Mouse (Mus musculus) telencephalon, adult 2 months (tissue): ENCODE data around the gene Abcc3.
A peak's percentile ranks its signal among the peaks of the same experiment; 100 is the strongest.

Experiments used
- DNase-seq: peaks from one replicate; pipeline ENCODE4 v3.0.0-alpha.2; 2011; ENCODE audit warnings: low read depth, low spot score

Abcc3 gene

GRCm38 (mm10) chr11:94327693-94328643, 64.8 kb downstream of the Abcc3 start, which contains the start of gene Ankrd40:
Gene Ankrd40, plus strand, starts transcription at chr11:94328001.
- DNase-seq: peak; percentile 98

- DNase-seq: no peak
These were observed 65.8 kb downstream of the Abcc3 start for GRCm38 (mm10) chr11:94326961-94327411.

- no peak for DNase-seq
These were observed 68.2 kb downstream of the Abcc3 start for GRCm38 (mm10) chr11:94324618-94325017.

- no peak for DNase-seq
These were observed 69.4 kb downstream of the Abcc3 start for GRCm38 (mm10) chr11:94323271-94323925.

- no peak for DNase-seq
These were observed 70.2 kb downstream of the Abcc3 start for GRCm38 (mm10) chr11:94322636-94323035.

GRCm38 (mm10) chr11:94321931-94322400, 70.8 kb downstream of the Abcc3 start, which contains the start of gene Luc7l3:
Gene Luc7l3, minus strand, starts transcription at chr11:94321988.
- DNase-seq: peak; percentile 89

GRCm38 (mm10) chr11:94320969-94321930, 71.5 kb downstream of the Abcc3 start:
- DNase-seq: no peak

GRCm38 (mm10) chr11:94318056-94318455, 74.7 kb downstream of the Abcc3 start:
- no peak for DNase-seq

GRCm38 (mm10) chr11:94317515-94317914, 75.3 kb downstream of the Abcc3 start:
- DNase-seq: no peak

GRCm38 (mm10) chr11:94317014-94317413, 75.8 kb downstream of the Abcc3 start:
- DNase-seq: no peak

GRCm38 (mm10) chr11:94316528-94316927, 76.3 kb downstream of the Abcc3 start:
- no peak for DNase-seq

- DNase-seq: no peak
These were observed 77.5 kb downstream of the Abcc3 start for GRCm38 (mm10) chr11:94315308-94315707.

GRCm38 (mm10) chr11:94314098-94314652, 78.6 kb downstream of the Abcc3 start:
- no peak for DNase-seq

- no peak for DNase-seq
These were observed 80.1 kb downstream of the Abcc3 start for GRCm38 (mm10) chr11:94312733-94313132.

- DNase-seq: no peak
These were observed 97.6 kb downstream of the Abcc3 start for GRCm38 (mm10) chr11:94294996-94295845.
